Comparison of ENCODE assay signal across 15 mouse cellular contexts in genomic region chr1:106208581-106208980, GRCm38 (mm10).
"Had no signal": no experiment of that assay in that cellular context is flagged by ENCODE, and none has a peak within 500 bp of the region (broad histone marks: within the 10 kb centered on the region; RNA-seq: fewer than 3 reads in every experiment).

No protein-coding gene starts in this region.

- H3K27ac ChIP-seq: left cerebral cortex, adult 2 months; liver, embryonic 13.5 days; stomach, postnatal 0 days had no signal

- H3K36me3 ChIP-seq: liver, embryonic 13.5 days had no signal

- H3K4me3 ChIP-seq: left cerebral cortex, adult 2 months; liver, embryonic 13.5 days had no signal

- H3K9me3 ChIP-seq: liver, embryonic 13.5 days had no signal

- H3K27me3 ChIP-seq: liver, embryonic 13.5 days had no signal

- H3K9ac ChIP-seq: liver, embryonic 13.5 days had no signal

- DNase-seq: kidney, postnatal 14 days; kidney, postnatal 4 days; layer of hippocampus, adult 9-11 months; layer of hippocampus, postnatal 36 days; liver, embryonic 13.5 days; lung, adult 2 months; lung, postnatal 14 days; lung, postnatal 4 days; midbrain, embryonic 14.5 days; thymus, adult 2 months; thymus, postnatal 14 days; thymus, postnatal 4 days had no signal

- H3K4me2 ChIP-seq: liver, embryonic 13.5 days; midbrain, embryonic 11.5 days had no signal
